Mouse (Mus musculus) stomach, embryonic 14.5 days (tissue): ENCODE data around the gene Fam111a. TPM values are rescaled to one million over a fixed set of nuclear protein-coding genes. Genes with fewer than 3 reads are reported as not detected.

ENCODE experiments used
- ATAC-seq: fragments of 200-750 bp; cut with Nextera tagmentation; 2 replicates; pipeline ENCODE4 v1.8.0; 2017; ENCODE audit warnings: low read depth, moderate TSS enrichment; ENCODE audit not compliant: insufficient number of reproducible peaks, insufficient read depth, low FRiP score
- H3K27ac ChIP-seq: fragments of 300-500 bp; sonication (generic); 2 replicates; pipeline ENCODE4 v1.5.1; 2014; ENCODE audit warnings: mild to moderate bottlenecking, low read length, moderate library complexity, mixed read lengths
- H3K27me3 ChIP-seq: fragments of 300-500 bp; sonication (generic); 2 replicates; pipeline ENCODE4 v1.6.1; 2014; ENCODE audit warnings: low read length, control low read depth, mixed read lengths; ENCODE audit not compliant: control insufficient read depth, insufficient read depth
- H3K36me3 ChIP-seq: fragments of 300-500 bp; sonication (generic); 2 replicates; pipeline ENCODE4 v1.6.1; 2014; ENCODE audit warnings: mild to moderate bottlenecking, control low read depth, low read length, moderate library complexity, mixed read lengths; ENCODE audit not compliant: control insufficient read depth, insufficient read depth
- H3K4me1 ChIP-seq: fragments of 300-500 bp; sonication (generic); 2 replicates; pipeline ENCODE4 v1.6.1; 2014; ENCODE audit warnings: low read length, control low read depth, mixed read lengths; ENCODE audit not compliant: control insufficient read depth, insufficient read depth
- H3K4me2 ChIP-seq: fragments of 300-500 bp; sonication (generic); replicated peaks from 2 replicates; pipeline ENCODE4 v1.6.1; 2014; ENCODE audit warnings: low read depth, low read length, control low read depth
- H3K4me3 ChIP-seq: fragments of 300-500 bp; sonication (generic); 2 replicates; pipeline ENCODE4 v1.5.1; 2014; ENCODE audit warnings: low read depth, low read length, control low read depth
- H3K9ac ChIP-seq: fragments of 300-500 bp; sonication (generic); replicated peaks from 2 replicates; pipeline ENCODE4 v1.6.1; 2014; ENCODE audit warnings: low read depth, mild to moderate bottlenecking, control low read depth, low read length, moderate library complexity, mixed read lengths
- H3K9me3 ChIP-seq: fragments of 300-500 bp; sonication (generic); 2 replicates; pipeline ENCODE4 v1.6.1; 2016; ENCODE audit warnings: low read depth, low read length, control low read depth; ENCODE audit not compliant: control insufficient read depth
- WGBS: fragments of 180-500 bp; shearing (Covaris S2); extraction: QIAGEN DNeasy Blood & Tissue Kit; methylation state at CpG from one replicate; pipeline ENCODE4 v1.1.7; 2014; 5-methylcytosine and 5-hydroxymethylcytosine counted together
- polyA plus RNA-seq: library from polyadenylated mRNA; unstranded; fragments of >200 nt; fragmentation: Nextera tagmentation; extraction: Ambion mirVana; gene quantifications from 2 replicates; pipeline ENCODE4 v1.2.1, GENCODE M21; 2014

Fam111a gene
- polyA plus RNA-seq, 1 experiment from 2014 or later: 23.5 TPM

GRCm38 (mm10) chr19:12608336-12608735 lies 62.8 kb downstream of the Fam111a start:
- H3K27ac ChIP-seq: no peak overlapping the region
- H3K36me3 ChIP-seq: no peaks in the 10 kb centered on the region
- no peak for ATAC-seq
- H3K9ac ChIP-seq: no peak overlapping the region
- H3K4me1 ChIP-seq: no peaks in the 10 kb centered on the region
- H3K4me3 ChIP-seq: no peak overlapping the region
- no peaks in the 10 kb centered on the region for H3K27me3 ChIP-seq
- no peak overlapping the region for H3K4me2 ChIP-seq
- no peaks in the 10 kb centered on the region for H3K9me3 ChIP-seq

GRCm38 (mm10) chr19:12613646-12614045 lies 68.1 kb downstream of the Fam111a start:
- ATAC-seq: no peak
- no peaks in the 10 kb centered on the region for H3K4me1 ChIP-seq
- no peak overlapping the region for H3K4me2 ChIP-seq
- H3K27ac ChIP-seq: no peak overlapping the region
- 54% methylated on average over 1 of the region's 1 CpGs for WGBS
- H3K36me3 ChIP-seq: no peaks in the 10 kb centered on the region
- H3K9me3 ChIP-seq: no peaks in the 10 kb centered on the region
- H3K9ac ChIP-seq: no peak overlapping the region
- no peak overlapping the region for H3K4me3 ChIP-seq
- H3K27me3 ChIP-seq: no peaks in the 10 kb centered on the region

GRCm38 (mm10) chr19:12633176-12633575 lies 87.6 kb downstream of the Fam111a start, which contains the start of gene Glyat:
Glyat (plus strand) TSS chr19:12633308.
- no peak for ATAC-seq
- 69% methylated on average over 4 of the region's 4 CpGs for WGBS

GRCm38 (mm10) chr19:12634259-12634658 lies 88.7 kb downstream of the Fam111a start:
- 89% methylated on average over 3 of the region's 3 CpGs for WGBS

More at GRCm38 (mm10) chr19:12633176-12633575, 87.6 kb downstream of the Fam111a start, which contains the start of gene Glyat:
- Histone ChIP-seq H3K36me3 (no peaks in the 10 kb centered on the region), H3K27ac (no peak within 1 kb of the TSS), H3K4me2 (no peak within 1 kb of the TSS), H3K4me1 (no peaks in the 10 kb centered on the region), H3K9me3 (no peaks in the 10 kb centered on the region), H3K4me3 (no peak within 1 kb of the TSS), H3K9ac (no peak within 1 kb of the TSS), H3K27me3 (no peaks in the 10 kb centered on the region)

GRCm38 (mm10) chr19:12634963-12635362 lies 89.4 kb downstream of the Fam111a start:
- H3K9ac ChIP-seq: no peak overlapping the region
- no peaks in the 10 kb centered on the region for H3K36me3 ChIP-seq
- no peak overlapping the region for H3K27ac ChIP-seq
- no peak overlapping the region for H3K4me3 ChIP-seq
- ATAC-seq: no peak
- no peak overlapping the region for H3K4me2 ChIP-seq
- no peaks in the 10 kb centered on the region for H3K9me3 ChIP-seq
- no peaks in the 10 kb centered on the region for H3K27me3 ChIP-seq
- no peaks in the 10 kb centered on the region for H3K4me1 ChIP-seq
- 78% methylated on average over 4 of the region's 4 CpGs for WGBS

More at GRCm38 (mm10) chr19:12634259-12634658, 88.7 kb downstream of the Fam111a start:
- Histone ChIP-seq H3K36me3 (no peaks in the 10 kb centered on the region), H3K4me3 (no peak overlapping the region), H3K4me2 (no peak overlapping the region), H3K9ac (no peak overlapping the region), H3K9me3 (no peaks in the 10 kb centered on the region), H3K27ac (no peak overlapping the region), H3K27me3 (no peaks in the 10 kb centered on the region), H3K4me1 (no peaks in the 10 kb centered on the region)
- no peak for ATAC-seq

- no peak overlapping the region for H3K4me2 ChIP-seq
- H3K4me1 ChIP-seq: no peaks in the 10 kb centered on the region
- H3K36me3 ChIP-seq: no peaks in the 10 kb centered on the region
- WGBS: 59% methylated on average over 3 of the region's 3 CpGs
- no peaks in the 10 kb centered on the region for H3K9me3 ChIP-seq
- no peak overlapping the region for H3K27ac ChIP-seq
- ATAC-seq: no peak
- H3K27me3 ChIP-seq: no peaks in the 10 kb centered on the region
- no peak overlapping the region for H3K9ac ChIP-seq
- no peak overlapping the region for H3K4me3 ChIP-seq
Measured at GRCm38 (mm10) chr19:12636863-12637262, 91.3 kb downstream of the Fam111a start.

GRCm38 (mm10) chr19:12638049-12638448 lies 92.5 kb downstream of the Fam111a start:
- no peak for ATAC-seq
- Histone ChIP-seq H3K4me2 (no peak overlapping the region), H3K4me3 (no peak overlapping the region), H3K27me3 (no peaks in the 10 kb centered on the region), H3K9me3 (no peaks in the 10 kb centered on the region), H3K9ac (no peak overlapping the region), H3K36me3 (no peaks in the 10 kb centered on the region), H3K27ac (no peak overlapping the region), H3K4me1 (no peaks in the 10 kb centered on the region)
- WGBS: 78% methylated on average over 1 of the region's 1 CpGs

Other genes starting within 250 kb of the Fam111a start
- not detected in 2 replicates for gene Olfr1436, start 246.6 kb upstream of the Fam111a start, polyA plus RNA-seq
- not detected in 2 replicates for gene Olfr1437, start 220.6 kb upstream of the Fam111a start, polyA plus RNA-seq
- gene Olfr1438-ps1, start 209.8 kb upstream of the Fam111a start, polyA plus RNA-seq: not detected in 2 replicates
- gene Olfr1440, start 158.5 kb upstream of the Fam111a start, polyA plus RNA-seq: not detected in 2 replicates
- not detected in 2 replicates for gene Olfr1441, start 128.3 kb upstream of the Fam111a start, polyA plus RNA-seq
- not detected in 2 replicates for gene Pfpl, start 117.8 kb upstream of the Fam111a start, polyA plus RNA-seq
- gene Mpeg1, start 85.0 kb upstream of the Fam111a start, polyA plus RNA-seq: 1.3 and 1.4 TPM in 2 replicates
- gene Dtx4, start 44.3 kb upstream of the Fam111a start, polyA plus RNA-seq: 18.9 and 20.2 TPM in 2 replicates
- gene Gm4952, start 54.2 kb downstream of the Fam111a start, polyA plus RNA-seq: 0.22 TPM in 1 of 2 replicates, not detected in the other
- not detected in 2 replicates for gene Glyat, start 87.6 kb downstream of the Fam111a start, polyA plus RNA-seq
- not detected in 2 replicates for gene Olfr1442, start 124.7 kb downstream of the Fam111a start, polyA plus RNA-seq
- gene Olfr1443, start 132.4 kb downstream of the Fam111a start, polyA plus RNA-seq: not detected in 2 replicates
- not detected in 2 replicates for gene Keg1, start 150.0 kb downstream of the Fam111a start, polyA plus RNA-seq
- 1.1 TPM in 2 replicates for gene Cntf, start 219.9 kb downstream of the Fam111a start, polyA plus RNA-seq